Mouse (Mus musculus) cerebellum, adult 18-20 months (tissue): ENCODE results near the gene Olfr487.
"Not testable (repeated sequence)": the region's sequence is repeated elsewhere in the genome, so short reads cannot be mapped to it uniquely, and the experiment has no call there.

Experiments
- DNase-seq, 2 experiments: peaks; one replicate each; pipeline ENCODE4 v3.0.0; 2021

The Olfr487 gene

DNA sequence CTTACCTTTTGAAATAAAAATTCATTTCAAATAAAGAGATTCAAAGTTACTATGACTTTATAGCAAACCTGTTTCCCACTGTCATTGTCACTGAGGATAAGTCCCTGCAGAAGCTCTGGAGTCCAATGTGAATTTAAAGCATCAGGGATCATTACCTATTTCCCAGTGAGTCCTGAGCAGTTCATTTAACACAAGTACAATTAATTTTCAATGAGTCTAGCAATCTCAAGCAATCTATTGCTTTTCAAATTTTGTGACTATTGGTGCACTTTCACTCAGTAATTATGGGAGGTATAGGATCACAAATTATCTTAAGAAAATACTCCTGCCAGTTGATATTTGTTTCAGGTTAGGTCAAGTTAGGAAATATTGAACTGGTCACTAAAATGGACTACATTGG, at the start of gene Olfr487:
TSS of gene Olfr487 (minus strand) at position 101 of the 400 bp plus-strand sequence.
- DNase-seq: not testable (repeated sequence)

DNA sequence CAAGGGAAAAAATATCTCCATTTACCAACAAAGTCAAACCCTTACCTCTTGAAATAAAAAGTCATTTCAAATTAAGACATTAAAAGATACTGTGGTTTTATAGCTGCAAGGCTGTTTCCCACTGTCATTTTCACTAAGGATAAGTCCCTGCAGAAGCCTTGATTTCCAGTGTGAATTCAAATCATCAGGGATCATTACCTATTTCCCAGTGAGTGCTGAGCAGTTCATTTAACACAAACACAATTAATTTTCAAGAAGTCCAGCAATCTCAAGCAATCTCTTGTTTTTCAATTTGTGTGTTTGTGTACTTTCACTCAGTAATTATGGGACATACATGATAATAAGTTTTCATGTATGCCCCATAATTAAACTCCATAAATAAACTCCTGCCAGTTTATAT, 43.8 kb upstream of the Olfr487 start, which contains the start of gene Olfr488:
TSS of gene Olfr488 (minus strand) at position 101 of the 400 bp plus-strand sequence.
- DNase-seq: no peak

DNA sequence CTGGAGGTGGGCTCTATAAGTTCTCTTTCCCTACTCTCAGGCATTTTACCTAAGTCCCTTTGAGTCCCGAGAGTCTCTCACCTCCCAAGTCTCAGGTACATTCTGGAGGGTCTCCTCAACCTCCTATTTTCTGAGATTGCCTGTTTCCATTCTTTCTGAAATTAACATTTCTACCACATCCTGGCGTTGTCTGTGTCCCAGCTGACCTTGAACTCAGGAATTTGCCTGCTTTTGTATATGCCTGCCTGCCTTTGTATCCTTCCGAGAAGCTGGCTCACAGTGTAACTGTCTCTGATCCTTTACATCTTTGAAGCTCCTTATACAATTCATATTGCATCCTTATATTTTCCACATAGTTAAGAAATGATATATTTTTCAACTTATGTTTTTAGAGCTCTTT, 19.1 kb upstream of the Olfr487 start:
- DNase-seq: no peak

DNA sequence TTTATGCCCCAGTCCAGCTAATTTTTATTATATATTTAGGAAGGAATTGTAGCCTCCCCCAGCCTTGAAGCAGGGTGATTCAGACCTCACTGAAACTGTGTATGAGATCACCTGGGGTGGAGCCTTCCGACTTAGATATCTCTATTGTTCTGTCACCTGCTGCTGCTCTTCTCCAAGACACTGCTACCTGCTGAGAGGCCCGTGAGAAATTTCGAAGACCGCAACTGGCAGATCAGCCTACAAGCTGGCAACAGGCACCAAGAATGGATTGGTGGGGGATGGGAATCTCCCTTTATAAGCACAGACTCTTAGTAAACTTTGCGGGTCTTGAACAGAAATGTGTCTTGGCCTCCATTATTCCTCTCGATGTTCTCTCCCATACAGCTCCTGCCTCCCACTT, 17.5 kb downstream of the Olfr487 start:
- no peak for DNase-seq

DNA sequence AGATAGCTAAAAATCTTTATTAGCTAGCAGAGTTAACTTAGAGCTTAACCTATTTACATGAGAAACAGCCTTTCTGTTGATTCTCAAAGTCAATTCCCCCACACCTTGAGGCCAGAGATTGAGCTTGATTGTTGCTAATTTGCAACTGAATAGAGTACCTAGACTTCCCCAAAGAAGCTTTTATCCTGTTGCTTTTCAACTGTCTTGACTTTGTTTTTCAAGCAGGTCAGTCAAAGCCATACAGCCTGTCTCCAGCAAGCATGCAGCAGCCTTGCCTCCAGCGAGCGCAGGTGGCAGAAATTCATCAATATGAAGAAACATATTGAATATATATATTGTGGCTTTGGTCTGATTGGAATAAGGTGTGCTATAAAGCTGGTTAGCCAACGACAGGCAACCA, 18.1 kb downstream of the Olfr487 start:
- not testable (repeated sequence) for DNase-seq

DNA sequence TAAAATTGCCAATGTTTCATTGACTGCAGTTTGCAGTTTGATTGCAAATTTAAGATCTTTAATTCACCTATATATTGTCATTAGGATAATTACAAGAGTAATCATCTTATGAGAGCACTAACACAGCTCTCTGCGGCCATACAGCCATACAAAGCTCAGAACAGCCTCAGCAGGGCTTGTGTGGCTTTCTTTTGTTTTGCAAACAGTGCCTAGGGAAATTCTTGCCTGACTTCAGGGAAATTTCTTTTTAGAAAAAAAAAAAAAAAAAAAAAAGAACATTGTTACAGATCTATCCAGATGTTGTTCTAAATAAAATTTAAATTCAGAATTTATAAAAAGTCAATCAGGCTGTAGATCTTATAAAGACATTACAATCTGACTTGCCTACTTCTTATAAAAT, 21.7 kb downstream of the Olfr487 start:
- DNase-seq: not testable (repeated sequence)

DNA sequence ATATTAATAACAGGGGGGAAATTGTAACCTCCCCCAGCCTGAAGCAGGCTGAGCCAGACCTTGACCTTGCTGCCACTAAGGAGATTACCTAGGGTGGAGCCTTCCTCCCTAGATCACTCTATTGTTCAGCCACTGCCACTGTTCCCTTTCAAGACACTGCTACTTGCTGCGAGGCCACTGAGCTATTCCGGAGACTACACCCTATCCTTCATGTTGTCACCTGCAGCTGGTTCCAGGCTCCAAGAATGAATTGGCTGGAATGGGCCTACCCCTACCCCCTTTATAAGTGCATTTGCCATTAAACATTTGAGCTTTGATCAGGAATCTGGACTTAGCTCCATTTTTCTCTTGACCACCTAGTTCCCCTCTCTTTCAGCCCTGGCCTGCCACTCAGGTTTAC, 23.2 kb downstream of the Olfr487 start:
- not testable (repeated sequence) for DNase-seq

DNA sequence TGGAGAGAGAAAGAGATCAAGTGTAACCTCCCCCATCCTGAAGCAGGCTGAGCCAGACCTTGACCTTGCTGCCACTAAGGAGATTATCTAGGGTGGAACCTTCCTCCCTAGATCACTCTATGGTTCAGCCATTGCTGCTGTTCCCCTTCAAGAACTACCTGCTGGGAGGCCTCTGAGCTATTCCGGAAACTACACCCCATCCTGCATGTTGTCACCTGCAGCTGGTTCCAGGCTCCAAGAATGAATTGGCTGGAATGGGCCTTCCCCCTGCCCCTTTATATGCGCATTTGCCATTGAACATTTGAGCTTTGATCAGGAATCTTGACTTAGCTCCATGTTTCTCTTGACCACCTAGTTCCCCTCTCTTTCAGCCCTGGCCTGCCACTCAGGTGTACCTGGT, 29.2 kb downstream of the Olfr487 start:
- DNase-seq: not testable (repeated sequence)

DNA sequence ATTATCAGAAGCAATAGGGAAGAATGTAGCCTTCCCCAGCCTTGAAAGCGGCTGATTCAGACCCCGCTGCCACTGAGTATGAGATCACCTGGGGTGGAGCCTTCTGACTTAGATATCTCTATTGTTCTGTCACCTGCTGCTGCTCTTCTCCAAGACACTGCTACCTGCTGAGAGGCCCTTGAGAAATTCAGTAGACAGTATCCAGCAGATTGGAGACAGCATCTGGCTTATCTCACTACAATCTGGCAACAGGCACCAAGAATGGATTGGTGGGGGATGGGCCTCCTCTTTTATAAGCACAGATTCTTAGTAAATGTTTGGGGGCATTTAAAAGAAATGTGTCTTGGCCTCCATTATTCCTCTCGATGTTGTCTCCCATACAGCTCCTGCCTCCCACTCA, 30.0 kb downstream of the Olfr487 start:
- DNase-seq: not testable (repeated sequence)

DNA sequence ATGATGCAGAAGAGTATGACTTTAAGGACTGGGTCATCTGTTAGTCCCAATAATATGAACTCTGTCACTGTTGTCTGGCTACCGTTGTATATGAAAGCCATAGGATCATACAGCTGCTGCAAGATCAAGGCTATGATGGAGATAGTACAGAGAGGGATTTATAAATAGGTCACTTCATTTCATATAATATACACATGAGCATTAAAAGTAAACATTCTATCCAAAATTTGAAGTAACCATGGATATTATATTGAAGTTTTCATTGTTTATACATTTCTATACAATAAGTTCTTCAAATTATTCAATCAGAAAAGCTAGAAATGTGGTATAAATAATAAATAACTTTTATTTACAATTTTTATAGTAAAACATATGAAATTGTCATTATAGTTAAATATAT, 41.8 kb downstream of the Olfr487 start, which contains the start of gene Olfr486:
TSS of gene Olfr486 (minus strand) at position 101 of the 400 bp plus-strand sequence.
- not testable (repeated sequence) for DNase-seq

DNA sequence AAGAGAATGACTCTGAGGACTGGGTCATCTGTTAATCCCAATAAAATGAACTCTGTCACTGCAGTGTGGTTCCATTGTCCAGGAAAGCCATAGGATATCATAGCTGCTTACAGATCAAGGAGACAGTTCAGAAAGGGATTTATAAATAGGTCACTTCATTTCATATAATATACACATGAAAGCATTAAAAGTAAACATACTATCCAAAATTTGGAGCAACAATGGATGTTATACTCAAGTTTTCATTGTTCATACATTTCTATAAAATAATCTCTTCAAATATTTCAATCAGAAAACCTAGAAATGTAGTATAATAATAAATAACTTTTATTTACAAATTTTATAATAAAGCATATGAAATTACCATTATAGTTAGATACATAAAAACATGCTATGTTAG, 54.7 kb downstream of the Olfr487 start, which contains the start of gene Olfr485:
TSS of gene Olfr485 (minus strand) at position 101 of the 400 bp plus-strand sequence.
- DNase-seq: no peak
